Mouse (Mus musculus) frontal cortex, postnatal 25 days (tissue): ENCODE measurements around the gene Ric8b.

Experiments
- DNase-seq, 2 experiments: peaks; one replicate each; pipeline ENCODE4 v3.0.0; 2022; ENCODE audit warnings: low spot score in 2 of 2

Ric8b gene

GRCm38 (mm10) chr10:84916810-84917730 lies at the start of gene Ric8b:
Gene Ric8b, plus strand, starts transcription at chr10:84917616.
- DNase-seq = peak; percentile 91 to 95

GRCm38 (mm10) chr10:84871285-84871684 lies 46.1 kb upstream of the Ric8b start:
- no peak for DNase-seq

- no peak for DNase-seq
These were observed 45.5 kb upstream of the Ric8b start for GRCm38 (mm10) chr10:84871921-84872320.

GRCm38 (mm10) chr10:84879823-84880571 lies 37.4 kb upstream of the Ric8b start:
- no peak for DNase-seq

- DNase-seq = no peak
These were observed 34.9 kb upstream of the Ric8b start for GRCm38 (mm10) chr10:84882528-84882927.

GRCm38 (mm10) chr10:84885341-84885884 lies 32.0 kb upstream of the Ric8b start:
- DNase-seq = no peak

- DNase-seq = no peak
These were observed 31.2 kb upstream of the Ric8b start for GRCm38 (mm10) chr10:84886221-84886627.

GRCm38 (mm10) chr10:84886785-84887184 lies 30.6 kb upstream of the Ric8b start:
- no peak for DNase-seq

- no peak for DNase-seq
These were observed 28.1 kb upstream of the Ric8b start for GRCm38 (mm10) chr10:84889096-84889846.

- no peak for DNase-seq
These were observed 21.5 kb upstream of the Ric8b start for GRCm38 (mm10) chr10:84895810-84896358.

- DNase-seq = no peak
These were observed 20.2 kb upstream of the Ric8b start for GRCm38 (mm10) chr10:84896941-84897930.

- DNase-seq = no peak
These were observed 19.1 kb upstream of the Ric8b start for GRCm38 (mm10) chr10:84898144-84898979.

GRCm38 (mm10) chr10:84901676-84902075 lies 15.7 kb upstream of the Ric8b start:
- DNase-seq = no peak

- DNase-seq = no peak
These were observed 15.2 kb upstream of the Ric8b start for GRCm38 (mm10) chr10:84902213-84902612.

- no peak for DNase-seq
These were observed 14.1 kb upstream of the Ric8b start for GRCm38 (mm10) chr10:84903307-84903706.

- no peak for DNase-seq
These were observed 13.7 kb upstream of the Ric8b start for GRCm38 (mm10) chr10:84903742-84904141.

- no peak for DNase-seq
These were observed 10.5 kb upstream of the Ric8b start for GRCm38 (mm10) chr10:84906895-84907294.

GRCm38 (mm10) chr10:84908006-84908405 lies 9.4 kb upstream of the Ric8b start:
- no peak for DNase-seq

- DNase-seq = no peak
These were observed 8.9 kb upstream of the Ric8b start for GRCm38 (mm10) chr10:84908471-84908870.
